Mouse (Mus musculus): ENCODE results near the gene Gm10272. TPM values are rescaled to one million over a fixed set of nuclear protein-coding genes. Genes with fewer than 3 reads are reported as not detected.
"Not testable (repeated sequence)": the region's sequence is repeated elsewhere in the genome, so short reads cannot be mapped to it uniquely, and the experiment has no call there.

Gm10272 gene
- polyA plus RNA-seq, 1 experiment from 2014 or later: not detected

DNA sequence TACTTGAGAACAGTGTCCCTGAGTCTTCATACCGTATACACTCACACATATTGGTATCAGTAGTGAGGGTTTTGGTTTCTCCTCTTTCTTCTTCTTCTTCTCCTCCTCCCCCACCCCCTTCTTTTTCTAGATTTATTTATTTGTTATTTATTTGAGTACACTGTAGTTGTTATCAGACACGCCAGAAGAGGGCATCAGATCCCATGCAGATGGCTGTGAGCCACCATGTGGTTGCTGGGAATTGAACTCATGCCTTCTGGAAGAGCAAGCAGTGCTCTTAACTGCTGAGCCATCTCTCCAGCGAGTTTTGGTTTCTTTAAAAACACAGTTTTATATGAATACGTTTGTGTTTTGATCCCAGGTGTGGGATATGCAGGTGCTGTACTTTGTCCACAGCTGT lies 21.9 kb downstream of the Gm10272 start:
- 54% methylated on average over 4 of the region's 4 CpGs for WGBS

DNA sequence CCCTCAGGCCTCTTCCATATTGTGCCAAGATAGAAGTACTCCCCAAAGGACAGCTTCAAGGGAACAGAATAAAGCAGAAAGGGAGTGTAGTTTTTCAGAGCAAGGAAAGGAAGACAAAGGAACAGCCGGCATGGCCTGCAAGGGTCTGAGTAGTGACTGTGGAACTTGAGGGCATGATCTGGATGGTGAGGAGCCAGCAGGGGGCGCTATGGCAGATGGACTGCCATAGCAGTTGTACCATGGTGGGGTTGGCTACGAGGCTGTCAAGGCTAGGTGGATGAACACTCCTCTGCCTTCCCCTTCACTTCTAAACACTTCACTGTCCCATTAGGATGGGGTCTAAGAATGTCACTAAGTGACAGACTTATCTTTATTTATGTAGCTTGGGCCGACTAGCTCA lies 22.8 kb downstream of the Gm10272 start:
- no peaks in the 10 kb centered on the region for H3K4me1 ChIP-seq (replicated peaks)
- 52% methylated on average over 4 of the region's 4 CpGs for WGBS
- no peak overlapping the region for H3K4me2 ChIP-seq
- no peak overlapping the region for H3K9ac ChIP-seq
- H3K27me3 ChIP-seq: no peaks in the 10 kb centered on the region; the same call in 1 of the 2 replicates
- H3K27ac ChIP-seq: no peak overlapping the region
- no peaks in the 10 kb centered on the region for H3K9me3 ChIP-seq (replicated peaks)
- H3K36me3 ChIP-seq: no peaks in the 10 kb centered on the region
- no peak for ATAC-seq (replicated peaks; ENCODE audit: insufficient number of reproducible peaks, insufficient read depth, low FRiP score, low read depth)
- no peak overlapping the region for H3K4me3 ChIP-seq

More for the DNA sequence above, 21.9 kb downstream of the Gm10272 start:
- H3K9me3 ChIP-seq (replicated peaks): no peaks in the 10 kb centered on the region
- no peak overlapping the region for H3K27ac ChIP-seq
- ATAC-seq (replicated peaks; ENCODE audit: insufficient number of reproducible peaks, insufficient read depth, low FRiP score, low read depth): no peak
- H3K4me2 ChIP-seq: no peak overlapping the region
- no peak overlapping the region for H3K4me3 ChIP-seq
- no peaks in the 10 kb centered on the region for H3K4me1 ChIP-seq (replicated peaks)
- no peak overlapping the region for H3K9ac ChIP-seq
- no peaks in the 10 kb centered on the region for H3K36me3 ChIP-seq
- no peaks in the 10 kb centered on the region; the same call in 1 of the 2 replicates for H3K27me3 ChIP-seq

DNA sequence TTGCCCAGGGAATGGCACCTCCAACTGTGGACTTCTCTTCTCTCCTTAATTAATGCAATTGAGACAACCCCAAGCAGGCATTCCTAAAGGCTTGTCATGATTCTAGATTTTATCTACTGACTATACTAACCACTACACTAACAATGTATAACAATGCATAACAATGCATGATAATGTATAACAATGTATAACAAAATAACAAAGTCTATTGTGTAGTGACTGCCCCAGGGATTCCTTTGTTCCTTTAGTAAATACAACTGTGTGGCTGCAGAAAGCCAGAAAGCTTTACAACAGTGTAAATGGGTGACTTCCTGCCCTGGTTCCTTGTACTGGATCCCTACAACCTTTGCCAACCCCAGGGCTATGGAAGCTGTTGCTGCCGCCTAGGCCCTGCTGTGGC lies 29.5 kb downstream of the Gm10272 start:
- H3K4me2 ChIP-seq: no peak overlapping the region
- 0 out of 2 replicates have a peak, but pooled peaks cover 4% of the 10 kb centered on the region for H3K9me3 ChIP-seq (replicated peaks)
- no peaks in the 10 kb centered on the region for H3K4me1 ChIP-seq (replicated peaks)
- H3K36me3 ChIP-seq: no peaks in the 10 kb centered on the region
- H3K27me3 ChIP-seq: no peaks in the 10 kb centered on the region; the same call in 1 of the 2 replicates
- 88% methylated on average over 1 of the region's 1 CpGs for WGBS
- no peak for ATAC-seq (replicated peaks; ENCODE audit: insufficient number of reproducible peaks, insufficient read depth, low FRiP score, low read depth)
- no peak overlapping the region for H3K9ac ChIP-seq
- no peak overlapping the region for H3K27ac ChIP-seq
- no peak overlapping the region for H3K4me3 ChIP-seq

DNA sequence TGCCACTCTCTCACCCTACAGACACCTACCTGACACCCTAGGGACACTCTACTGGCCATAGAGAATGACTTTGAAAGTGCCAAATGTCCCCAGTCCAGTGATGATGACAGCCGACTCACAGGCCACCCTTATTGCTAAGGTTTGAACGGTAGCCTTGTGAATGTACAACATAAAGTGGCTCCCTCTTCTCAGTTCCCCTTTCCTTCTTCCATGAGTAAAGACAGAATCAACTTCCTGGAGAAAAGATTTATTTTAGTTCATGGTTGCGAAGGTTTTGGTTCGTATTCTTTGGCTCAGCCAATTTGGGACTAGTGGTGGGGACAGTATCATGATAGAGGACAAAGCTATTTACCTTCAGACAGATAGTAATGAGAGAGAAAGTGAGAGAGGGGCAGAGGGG lies 32.5 kb downstream of the Gm10272 start:
- Histone ChIP-seq H3K9me3 (replicated peaks) (0 out of 2 replicates have a peak, but pooled peaks cover 4% of the 10 kb centered on the region), H3K4me2 (no peak overlapping the region), H3K27ac (no peak overlapping the region), H3K27me3 (no peaks in the 10 kb centered on the region), H3K4me1 (replicated peaks) (no peaks in the 10 kb centered on the region), H3K36me3 (no peaks in the 10 kb centered on the region), H3K4me3 (no peak overlapping the region), H3K9ac (no peak overlapping the region)
- ATAC-seq (replicated peaks; ENCODE audit: insufficient number of reproducible peaks, insufficient read depth, low FRiP score, low read depth): no peak
- WGBS: 83% methylated on average over 4 of the region's 4 CpGs

DNA sequence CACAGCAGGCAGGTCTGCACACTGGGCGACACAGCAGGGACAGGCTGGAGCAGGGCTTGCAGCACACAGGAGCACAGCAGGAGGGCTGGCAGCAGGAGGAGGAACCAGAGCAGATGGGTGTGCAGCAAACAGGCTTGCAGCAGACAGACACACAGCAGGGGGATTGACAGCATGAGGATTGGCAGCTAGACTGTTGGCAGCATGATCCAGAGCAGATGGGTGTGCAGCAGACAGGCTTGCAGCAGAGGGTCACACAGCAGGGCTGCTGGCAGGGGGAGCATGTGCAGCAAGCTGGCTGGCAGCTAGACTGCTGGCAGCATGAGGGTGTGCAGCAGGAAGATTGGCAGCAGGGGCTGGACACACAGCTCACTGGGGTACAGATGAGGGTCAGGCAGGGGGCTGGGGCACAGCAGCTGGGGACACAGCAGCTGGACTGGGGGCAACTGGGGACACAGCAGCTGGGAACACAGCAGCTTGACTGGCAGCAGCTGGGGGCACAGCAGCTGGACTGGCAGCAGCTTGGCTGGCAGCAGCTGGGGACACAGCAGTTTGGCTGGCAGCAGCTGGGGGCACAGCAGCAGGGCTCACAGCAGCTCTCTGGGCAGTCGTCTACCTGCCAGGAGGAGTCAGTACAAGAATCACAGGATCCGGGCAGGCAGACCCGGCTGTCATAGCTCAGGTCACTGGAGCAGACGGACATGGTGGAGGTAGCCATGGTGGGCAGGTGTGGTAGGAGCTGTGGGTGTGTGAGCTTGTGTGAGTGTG lies 35.7 kb downstream of the Gm10272 start, which contains the start of gene Gm18596:
Gene Gm18596, minus strand, starts transcription at position 715 of the 765 bp plus-strand sequence.
- H3K4me1 ChIP-seq (replicated peaks); H3K4me2 ChIP-seq; ATAC-seq (replicated peaks; ENCODE audit: insufficient number of reproducible peaks, insufficient read depth, low FRiP score, low read depth); H3K4me3 ChIP-seq; H3K36me3 ChIP-seq; H3K9ac ChIP-seq; H3K27ac ChIP-seq; H3K9me3 ChIP-seq (replicated peaks); H3K27me3 ChIP-seq: not testable (repeated sequence)
- WGBS: 44% methylated on average over 5 of the region's 5 CpGs

DNA sequence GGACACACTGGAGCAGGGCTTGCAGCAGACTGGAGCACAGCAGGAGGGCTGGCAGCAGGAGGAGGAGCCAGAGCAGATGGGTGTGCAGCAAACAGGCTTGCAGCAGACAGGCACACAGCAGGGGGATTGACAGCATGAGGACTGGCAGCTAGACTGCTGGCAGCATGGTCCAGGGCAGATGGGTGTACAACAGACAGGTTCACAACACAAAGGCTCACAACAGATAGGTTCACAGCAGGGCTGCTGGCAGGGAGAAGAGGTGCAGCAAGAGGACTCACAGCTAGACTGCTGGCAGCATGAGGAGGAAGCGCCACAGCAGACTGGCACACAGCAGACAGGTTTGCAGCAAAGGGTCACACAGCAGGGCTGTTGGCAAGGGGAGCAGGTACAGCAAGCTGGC lies 44.3 kb downstream of the Gm10272 start:
- WGBS: 52% methylated on average over 1 of the region's 1 CpGs
- ATAC-seq (replicated peaks; ENCODE audit: insufficient number of reproducible peaks, insufficient read depth, low FRiP score, low read depth); H3K27ac ChIP-seq; H3K9me3 ChIP-seq (replicated peaks); H3K4me2 ChIP-seq; H3K4me3 ChIP-seq; H3K27me3 ChIP-seq; H3K4me1 ChIP-seq (replicated peaks); H3K9ac ChIP-seq; H3K36me3 ChIP-seq: not testable (repeated sequence)

DNA sequence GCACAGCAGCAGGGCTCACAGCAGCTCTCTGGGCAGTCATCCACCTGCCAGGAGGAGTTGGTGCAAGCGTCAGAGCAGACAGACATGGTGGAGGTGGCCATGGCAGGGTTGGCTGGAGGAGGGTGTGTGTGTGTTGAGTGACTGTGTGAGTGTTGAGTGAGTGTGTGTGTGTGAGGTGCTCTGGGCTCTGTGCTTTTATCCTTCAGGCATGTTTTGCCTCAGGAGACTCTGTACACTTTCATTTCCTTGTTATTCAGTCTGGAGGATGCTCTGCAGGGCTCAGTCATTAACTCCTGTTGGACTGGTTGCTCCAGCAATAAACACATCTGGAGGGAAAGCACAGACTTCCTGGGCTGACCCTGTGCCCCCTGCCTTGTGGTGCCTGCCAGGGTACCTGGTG lies 44.8 kb downstream of the Gm10272 start, which contains the start of gene Gm9736:
Gene Gm9736, minus strand, starts transcription at position 101 of the 400 bp plus-strand sequence.
- WGBS: 75% methylated on average over 1 of the region's 1 CpGs
- H3K4me2 ChIP-seq; H3K4me3 ChIP-seq; ATAC-seq (replicated peaks; ENCODE audit: insufficient number of reproducible peaks, insufficient read depth, low FRiP score, low read depth); H3K4me1 ChIP-seq (replicated peaks); H3K27ac ChIP-seq; H3K9me3 ChIP-seq (replicated peaks); H3K27me3 ChIP-seq; H3K36me3 ChIP-seq; H3K9ac ChIP-seq: not testable (repeated sequence)

DNA sequence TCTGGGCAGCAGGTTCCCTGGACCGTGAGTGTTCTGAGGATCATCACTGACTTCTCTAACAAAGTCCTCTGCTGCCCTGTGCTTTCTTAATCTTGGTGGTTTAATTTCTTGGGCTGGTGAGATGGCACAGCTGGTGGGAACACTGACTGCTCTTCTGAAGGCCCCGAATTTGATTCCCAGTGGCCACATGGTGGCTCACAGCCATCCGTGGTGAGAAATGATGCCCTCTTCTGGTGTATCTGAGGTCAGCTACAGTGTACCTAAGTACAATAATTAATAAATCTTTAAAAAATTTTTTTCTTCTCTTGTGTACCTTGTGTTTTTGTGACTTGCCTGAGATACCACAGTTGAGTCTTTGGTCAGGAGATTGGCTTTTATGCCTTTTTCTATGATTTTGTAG lies 45.9 kb downstream of the Gm10272 start:
- not testable (repeated sequence) for H3K4me3 ChIP-seq; ATAC-seq (replicated peaks; ENCODE audit: insufficient number of reproducible peaks, insufficient read depth, low FRiP score, low read depth)
- 68% methylated on average over 3 of the region's 3 CpGs for WGBS

DNA sequence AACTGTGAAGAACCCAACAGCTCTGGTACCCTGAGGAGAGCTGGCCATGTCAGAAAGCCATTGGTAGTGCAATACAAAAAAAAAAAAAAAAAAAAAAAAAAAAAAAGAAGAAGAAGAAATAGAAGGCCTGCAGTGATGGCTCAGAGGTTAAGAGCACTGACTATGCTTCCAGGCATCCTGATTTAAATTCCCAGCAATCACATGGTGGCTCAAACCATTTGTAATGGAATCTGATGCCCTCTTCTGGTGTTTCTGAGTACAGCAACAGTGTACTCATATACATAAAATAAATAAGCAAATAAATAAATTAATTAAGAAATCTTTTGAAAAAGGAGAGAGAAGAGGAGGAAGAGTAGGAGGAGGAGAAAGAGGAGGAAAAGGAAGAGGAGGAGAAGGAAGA lies 47.0 kb downstream of the Gm10272 start:
- Histone ChIP-seq H3K4me3 (no peak overlapping the region), H3K4me2 (no peak overlapping the region), H3K9me3 (replicated peaks) (no peaks in the 10 kb centered on the region), H3K36me3 (no peaks in the 10 kb centered on the region), H3K4me1 (replicated peaks) (no peaks in the 10 kb centered on the region), H3K27me3 (no peaks in the 10 kb centered on the region), H3K9ac (no peak overlapping the region), H3K27ac (no peak overlapping the region)
- no peak for ATAC-seq (replicated peaks; ENCODE audit: insufficient number of reproducible peaks, insufficient read depth, low FRiP score, low read depth)

More for the DNA sequence above, 45.9 kb downstream of the Gm10272 start:
- H3K4me2 ChIP-seq; H3K27ac ChIP-seq; H3K9ac ChIP-seq; H3K27me3 ChIP-seq; H3K9me3 ChIP-seq (replicated peaks); H3K4me1 ChIP-seq (replicated peaks); H3K36me3 ChIP-seq: not testable (repeated sequence)

Other genes starting within 250 kb of the Gm10272 start
- gene Fam207a, start 190.8 kb upstream of the Gm10272 start, polyA plus RNA-seq (2015; fragmentation: Nextera tagmentation; extraction: Ambion mirVana): 21.3 and 28.1 TPM in 2 replicates
- 2.1 and 6.2 TPM in 2 replicates for gene Itgb2, start 176.4 kb upstream of the Gm10272 start, polyA plus RNA-seq (2015; fragmentation: Nextera tagmentation; extraction: Ambion mirVana)
- 105 and 125 TPM in 2 replicates for gene Pttg1ip, start 124.9 kb upstream of the Gm10272 start, polyA plus RNA-seq (2015; fragmentation: Nextera tagmentation; extraction: Ambion mirVana)
- 138 and 169 TPM in 2 replicates for gene Sumo3, start 100.5 kb upstream of the Gm10272 start, polyA plus RNA-seq (2015; fragmentation: Nextera tagmentation; extraction: Ambion mirVana)
- 0.60 and 3.9 TPM in 2 replicates for gene Gm49325, start 100.4 kb upstream of the Gm10272 start, polyA plus RNA-seq (2015; fragmentation: Nextera tagmentation; extraction: Ambion mirVana)
- 66.3 and 85.1 TPM in 2 replicates for gene Ube2g2, start 84.4 kb upstream of the Gm10272 start, polyA plus RNA-seq (2015; fragmentation: Nextera tagmentation; extraction: Ambion mirVana)
- 0.42 TPM in 1 of 2 replicates, not detected in the other for gene Tspear, start 20.1 kb upstream of the Gm10272 start, polyA plus RNA-seq (2015; fragmentation: Nextera tagmentation; extraction: Ambion mirVana)
- not detected in 2 replicates for gene Gm19402, start 15.9 kb upstream of the Gm10272 start, polyA plus RNA-seq (2015; fragmentation: Nextera tagmentation; extraction: Ambion mirVana)
- not detected in 2 replicates for gene Gm9508, start 9.4 kb upstream of the Gm10272 start, polyA plus RNA-seq (2015; fragmentation: Nextera tagmentation; extraction: Ambion mirVana)
- not detected in 2 replicates for gene Gm10024, start 4.8 kb downstream of the Gm10272 start, polyA plus RNA-seq (2015; fragmentation: Nextera tagmentation; extraction: Ambion mirVana)
- gene Gm10142, start 9.2 kb downstream of the Gm10272 start, polyA plus RNA-seq (2015; fragmentation: Nextera tagmentation; extraction: Ambion mirVana): not detected in 2 replicates
- gene Krtap12-1, start 14.0 kb downstream of the Gm10272 start, polyA plus RNA-seq (2015; fragmentation: Nextera tagmentation; extraction: Ambion mirVana): not detected in 2 replicates
- not detected in 2 replicates for gene Gm10100, start 19.9 kb downstream of the Gm10272 start, polyA plus RNA-seq (2015; fragmentation: Nextera tagmentation; extraction: Ambion mirVana)
- not detected in 2 replicates for gene Gm18596, start 36.0 kb downstream of the Gm10272 start, polyA plus RNA-seq (2015; fragmentation: Nextera tagmentation; extraction: Ambion mirVana)
- gene Gm9736, start 44.7 kb downstream of the Gm10272 start, polyA plus RNA-seq (2015; fragmentation: Nextera tagmentation; extraction: Ambion mirVana): not detected in 2 replicates
- gene Gm3233, start 53.1 kb downstream of the Gm10272 start, polyA plus RNA-seq (2015; fragmentation: Nextera tagmentation; extraction: Ambion mirVana): not detected in 2 replicates
- gene Gm3238, start 64.7 kb downstream of the Gm10272 start, polyA plus RNA-seq (2015; fragmentation: Nextera tagmentation; extraction: Ambion mirVana): not detected in 2 replicates
- not detected in 2 replicates for gene Gm7138, start 70.3 kb downstream of the Gm10272 start, polyA plus RNA-seq (2015; fragmentation: Nextera tagmentation; extraction: Ambion mirVana)
- gene Gm3250, start 75.9 kb downstream of the Gm10272 start, polyA plus RNA-seq (2015; fragmentation: Nextera tagmentation; extraction: Ambion mirVana): not detected in 2 replicates
- gene Gm7137, start 81.6 kb downstream of the Gm10272 start, polyA plus RNA-seq (2015; fragmentation: Nextera tagmentation; extraction: Ambion mirVana): not detected in 2 replicates
- not detected in 2 replicates for gene Gm9639, start 88.5 kb downstream of the Gm10272 start, polyA plus RNA-seq (2015; fragmentation: Nextera tagmentation; extraction: Ambion mirVana)
- gene Gm19668, start 92.5 kb downstream of the Gm10272 start, polyA plus RNA-seq (2015; fragmentation: Nextera tagmentation; extraction: Ambion mirVana): not detected in 2 replicates
- not detected in 2 replicates for gene Gm9507, start 105.2 kb downstream of the Gm10272 start, polyA plus RNA-seq (2015; fragmentation: Nextera tagmentation; extraction: Ambion mirVana)
- not detected in 2 replicates for gene Gm2696, start 108.1 kb downstream of the Gm10272 start, polyA plus RNA-seq (2015; fragmentation: Nextera tagmentation; extraction: Ambion mirVana)
- gene Krtap10-4, start 120.5 kb downstream of the Gm10272 start, polyA plus RNA-seq (2015; fragmentation: Nextera tagmentation; extraction: Ambion mirVana): not detected in 2 replicates
- gene Krtap10-10, start 129.3 kb downstream of the Gm10272 start, polyA plus RNA-seq (2015; fragmentation: Nextera tagmentation; extraction: Ambion mirVana): not detected in 2 replicates
- not detected in 2 replicates for gene Gm36176, start 140.2 kb downstream of the Gm10272 start, polyA plus RNA-seq (2015; fragmentation: Nextera tagmentation; extraction: Ambion mirVana)
- gene Gm10318, start 146.2 kb downstream of the Gm10272 start, polyA plus RNA-seq (2015; fragmentation: Nextera tagmentation; extraction: Ambion mirVana): not detected in 2 replicates
- not detected in 2 replicates for gene Gm3285, start 155.3 kb downstream of the Gm10272 start, polyA plus RNA-seq (2015; fragmentation: Nextera tagmentation; extraction: Ambion mirVana)
- 1.1 and 2.2 TPM in 2 replicates for gene Lrrc3, start 195.9 kb downstream of the Gm10272 start, polyA plus RNA-seq (2015; fragmentation: Nextera tagmentation; extraction: Ambion mirVana)

Measured in heart, embryonic 15.5 days (tissue).